Mouse (Mus musculus): Measurements from ENCODE around the gene Nucb2.

Nucb2 gene

GRCm38 (mm10) chr7:116524577-116524976 is 20.4 kb downstream of the Nucb2 start:
- DNase-seq: no peak

GRCm38 (mm10) chr7:116529793-116530192 is 25.6 kb downstream of the Nucb2 start:
- DNase-seq: peak in 1 of 2 experiments; percentile 5

GRCm38 (mm10) chr7:116530470-116530869 is 26.3 kb downstream of the Nucb2 start:
- DNase-seq: no peak

GRCm38 (mm10) chr7:116531311-116531710 is 27.1 kb downstream of the Nucb2 start:
- peak; percentile 38 to 46 for DNase-seq

- DNase-seq: no peak
Observed at GRCm38 (mm10) chr7:116556834-116557233, 52.7 kb downstream of the Nucb2 start.

GRCm38 (mm10) chr7:116574551-116574950 is 70.4 kb downstream of the Nucb2 start:
- no peak for DNase-seq
